Mouse (Mus musculus): ENCODE data around the gene Cdca5. TPM values are rescaled to one million over a fixed set of nuclear protein-coding genes. Genes with fewer than 3 reads are reported as not detected.

The Cdca5 gene
- polyA plus RNA-seq, 1 experiment, result 13.1 TPM

DNA sequence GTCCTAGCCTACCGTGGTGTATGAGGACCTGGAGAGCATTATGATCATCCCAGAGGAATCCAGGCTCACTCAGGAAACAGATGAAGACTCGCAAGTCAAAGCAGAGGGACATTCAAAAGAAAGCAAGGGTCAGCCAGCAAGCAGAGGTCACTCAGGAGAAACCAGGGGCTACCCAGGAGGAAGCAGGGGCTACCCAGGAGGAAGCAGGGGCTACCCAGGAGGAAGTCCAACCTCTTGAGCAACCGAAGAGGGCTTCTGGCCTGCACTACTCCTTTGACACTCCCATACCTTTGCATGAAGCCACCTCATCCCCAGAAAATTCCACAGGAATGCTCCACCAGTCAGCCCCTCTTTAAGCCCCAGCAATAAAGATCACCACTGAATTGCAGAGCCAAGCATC is 13.1 kb downstream of the Cdca5 start:
- Histone ChIP-seq H3K27ac (ENCODE audit: insufficient read depth, low read depth, low read length) (no peak overlapping the region), H3K4me3 (ENCODE audit: insufficient read depth, low read length) (no peak overlapping the region), H3K4me1 (ENCODE audit: control insufficient read depth, insufficient read depth, low read length) (peaks cover 21% of the 10 kb centered on the region)
- no peak for TF ChIP-seq CTCF (IDR thresholded peaks at IDR 0.05; ENCODE audit: low read depth, low read length)
- no peak for TF ChIP-seq POLR2A (IDR thresholded peaks at IDR 0.05; ENCODE audit: borderline replicate concordance, low read depth, low read length)

DNA sequence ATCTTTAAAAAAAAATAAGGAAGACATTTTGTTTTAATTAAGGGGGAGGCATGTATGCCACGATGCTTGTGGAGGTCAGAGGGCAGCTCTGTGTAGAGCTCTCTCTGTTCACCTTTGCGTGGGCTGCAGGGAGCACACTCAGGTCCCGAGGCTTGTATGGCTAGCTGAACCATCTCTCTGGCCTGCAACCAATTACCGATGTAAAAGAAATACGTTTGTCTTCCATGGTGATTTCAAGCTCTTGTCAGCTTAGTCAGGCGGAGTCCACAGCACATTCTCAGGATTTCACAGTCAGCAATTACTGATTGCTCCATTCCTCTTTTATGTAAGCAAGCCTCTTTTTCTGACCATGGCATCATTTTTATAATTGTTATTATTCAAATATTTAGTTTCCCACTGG is 16.4 kb downstream of the Cdca5 start:
- Histone ChIP-seq H3K4me3 (ENCODE audit: insufficient read depth, low read length) (no peak overlapping the region), H3K27ac (ENCODE audit: insufficient read depth, low read depth, low read length) (no peak overlapping the region), H3K4me1 (ENCODE audit: control insufficient read depth, insufficient read depth, low read length) (peaks cover 24% of the 10 kb centered on the region)
- TF ChIP-seq CTCF (IDR thresholded peaks at IDR 0.05; ENCODE audit: low read depth, low read length) (no peak), POLR2A (IDR thresholded peaks at IDR 0.05; ENCODE audit: borderline replicate concordance, low read depth, low read length) (no peak)

GRCm38 (mm10) chr19:6102169-6102853 is 17.5 kb downstream of the Cdca5 start:
- no peak overlapping the region for H3K4me3 ChIP-seq (ENCODE audit: insufficient read depth, low read length)
- H3K27ac ChIP-seq (ENCODE audit: insufficient read depth, low read depth, low read length), result no peak overlapping the region
- TF ChIP-seq POLR2A (IDR thresholded peaks at IDR 0.05; ENCODE audit: borderline replicate concordance, low read depth, low read length) (no peak), CTCF (IDR thresholded peaks at IDR 0.05; ENCODE audit: low read depth, low read length) (no peak)
- H3K4me1 ChIP-seq (ENCODE audit: control insufficient read depth, insufficient read depth, low read length), result peaks cover 21% of the 10 kb centered on the region

DNA sequence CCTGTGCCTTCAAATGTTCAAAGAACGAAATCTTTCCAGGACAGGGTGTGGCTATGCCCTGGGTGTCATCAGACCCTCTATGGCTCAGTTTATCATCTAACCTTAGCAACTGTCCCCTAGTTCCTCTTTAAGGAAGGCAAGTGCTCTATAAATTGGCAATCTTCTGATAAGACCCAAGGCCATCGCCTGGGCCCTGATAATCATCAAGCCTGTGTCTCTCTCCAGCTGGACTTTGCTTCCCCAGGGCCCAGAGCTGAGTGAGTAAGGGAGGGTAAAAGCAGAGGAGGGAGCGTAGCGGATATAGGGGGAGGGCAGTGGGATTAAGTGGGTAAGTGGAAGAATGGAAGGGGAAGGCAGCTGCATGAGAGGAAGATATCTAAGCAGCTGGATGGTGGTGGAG is 19.7 kb downstream of the Cdca5 start:
- H3K4me3 ChIP-seq (ENCODE audit: insufficient read depth, low read length), result no peak overlapping the region
- no peak overlapping the region for H3K27ac ChIP-seq (ENCODE audit: insufficient read depth, low read depth, low read length)
- peaks cover 3% of the 10 kb centered on the region for H3K4me1 ChIP-seq (ENCODE audit: control insufficient read depth, insufficient read depth, low read length)
- no peak for TF ChIP-seq POLR2A (IDR thresholded peaks at IDR 0.05; ENCODE audit: borderline replicate concordance, low read depth, low read length)
- TF ChIP-seq CTCF (IDR thresholded peaks at IDR 0.05; ENCODE audit: low read depth, low read length), result no peak

DNA sequence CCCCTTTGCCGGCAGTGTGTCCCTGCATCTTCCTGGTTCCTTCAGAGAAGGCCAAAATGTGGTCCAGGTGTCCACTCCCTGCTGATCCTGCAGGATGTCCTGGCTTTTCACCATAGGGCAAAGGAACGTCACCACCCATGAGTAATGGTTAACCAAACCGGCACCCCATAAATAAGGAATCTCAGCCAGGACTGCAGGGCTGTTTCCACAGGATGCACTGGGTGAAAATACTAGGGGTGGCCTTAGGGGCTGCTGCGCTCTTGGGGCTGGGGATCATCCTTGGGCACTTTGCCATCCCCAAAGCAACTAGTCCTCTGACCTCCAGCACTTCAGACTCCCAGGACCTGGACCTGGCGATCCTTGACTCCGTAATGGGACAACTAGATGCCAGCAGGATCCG is 20.8 kb downstream of the Cdca5 start, which contains the start of gene Naaladl1:
Gene Naaladl1, plus strand, starts transcription at position 197 of the 400 bp plus-strand sequence.
- Histone ChIP-seq H3K27ac (ENCODE audit: insufficient read depth, low read depth, low read length) (no peak within 1 kb of the TSS), H3K4me1 (ENCODE audit: control insufficient read depth, insufficient read depth, low read length) (0 out of 2 replicates have a peak, but pooled peaks cover 3% of the 10 kb centered on the region), H3K4me3 (ENCODE audit: insufficient read depth, low read length) (no peak within 1 kb of the TSS)
- TF ChIP-seq CTCF (IDR thresholded peaks at IDR 0.05; ENCODE audit: low read depth, low read length) (no peak), POLR2A (IDR thresholded peaks at IDR 0.05; ENCODE audit: borderline replicate concordance, low read depth, low read length) (no peak)

DNA sequence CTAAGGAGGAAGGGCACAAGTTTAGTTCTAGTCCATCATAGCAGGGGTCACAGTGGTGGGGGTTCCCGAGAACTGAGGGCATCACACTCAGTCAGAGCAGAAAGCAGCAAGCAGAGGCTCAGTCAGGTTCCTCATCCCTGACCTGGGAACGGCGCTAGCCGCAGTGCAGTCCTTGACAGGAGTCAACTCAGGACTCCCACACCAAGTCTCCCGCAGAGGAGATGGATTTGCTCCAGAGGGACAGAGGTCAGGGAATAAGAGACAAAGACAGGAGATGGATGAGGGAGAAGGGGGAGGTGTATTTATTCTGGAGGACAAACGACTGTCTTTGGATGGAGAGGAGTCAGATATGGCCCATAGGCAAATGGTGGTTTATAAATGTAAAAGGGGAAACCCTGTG is 28.3 kb downstream of the Cdca5 start:
- TF ChIP-seq POLR2A (IDR thresholded peaks at IDR 0.05; ENCODE audit: borderline replicate concordance, low read depth, low read length), result no peak
- TF ChIP-seq CTCF (IDR thresholded peaks at IDR 0.05; ENCODE audit: low read depth, low read length), result no peak
- H3K27ac ChIP-seq (ENCODE audit: insufficient read depth, low read depth, low read length), result no peak overlapping the region
- peaks cover 9% of the 10 kb centered on the region for H3K4me1 ChIP-seq (ENCODE audit: control insufficient read depth, insufficient read depth, low read length)
- H3K4me3 ChIP-seq (ENCODE audit: insufficient read depth, low read length), result no peak overlapping the region

DNA sequence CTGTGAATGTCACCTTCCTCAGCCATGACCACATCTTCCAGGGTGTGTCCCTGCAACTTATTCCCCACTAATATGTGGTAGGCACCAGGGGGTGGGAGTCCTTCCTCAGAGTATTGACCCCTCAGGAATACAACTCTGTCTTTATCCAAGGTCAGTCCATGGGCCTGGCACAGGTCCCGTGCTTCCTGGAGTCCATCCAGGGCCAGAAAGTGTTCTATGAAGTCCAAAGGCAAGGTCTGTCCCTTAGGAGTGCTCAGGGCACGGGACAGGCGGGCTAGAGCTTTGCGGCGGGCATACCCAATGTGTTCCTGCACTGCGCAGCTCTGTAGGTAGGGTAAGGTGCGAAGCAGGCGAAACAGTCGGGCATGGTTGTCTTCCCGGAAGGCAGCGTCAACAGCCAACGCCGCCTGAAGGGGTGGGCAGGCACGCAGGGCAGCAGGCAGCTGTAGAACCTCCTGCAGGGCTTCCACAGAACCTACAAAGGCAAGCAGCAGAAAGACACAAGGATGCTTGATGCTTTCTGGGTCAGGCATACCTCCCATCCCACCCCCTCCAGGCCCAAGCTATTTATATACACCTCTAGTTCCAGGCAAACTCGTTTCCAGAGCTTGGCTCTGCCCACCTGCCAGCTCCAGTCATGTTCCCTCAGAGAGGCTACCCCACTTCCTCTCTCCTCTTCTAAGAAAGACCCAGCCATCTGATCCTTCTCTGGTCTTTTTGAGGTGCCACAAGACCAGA is 31.5 kb downstream of the Cdca5 start:
- peaks cover 11% of the 10 kb centered on the region for H3K4me1 ChIP-seq (ENCODE audit: control insufficient read depth, insufficient read depth, low read length)
- no peak overlapping the region for H3K27ac ChIP-seq (ENCODE audit: insufficient read depth, low read depth, low read length)
- no peak for TF ChIP-seq POLR2A (IDR thresholded peaks at IDR 0.05; ENCODE audit: borderline replicate concordance, low read depth, low read length)
- TF ChIP-seq CTCF (IDR thresholded peaks at IDR 0.05; ENCODE audit: low read depth, low read length), result no peak
- peak overlapping the region; percentile 97; the same call in 1 of the 2 replicates for H3K4me3 ChIP-seq (ENCODE audit: insufficient read depth, low read length)

- TF ChIP-seq CTCF (IDR thresholded peaks at IDR 0.05; ENCODE audit: low read depth, low read length), result no peak
- no peak for TF ChIP-seq POLR2A (IDR thresholded peaks at IDR 0.05; ENCODE audit: borderline replicate concordance, low read depth, low read length)
- Histone ChIP-seq H3K4me3 (ENCODE audit: insufficient read depth, low read length) (peak overlapping the region; percentile 97), H3K27ac (ENCODE audit: insufficient read depth, low read depth, low read length) (peak overlapping the region; percentile 93), H3K4me1 (ENCODE audit: control insufficient read depth, insufficient read depth, low read length) (peaks cover 11% of the 10 kb centered on the region)
These were observed 32.7 kb downstream of the Cdca5 start for GRCm38 (mm10) chr19:6117346-6117985.

DNA sequence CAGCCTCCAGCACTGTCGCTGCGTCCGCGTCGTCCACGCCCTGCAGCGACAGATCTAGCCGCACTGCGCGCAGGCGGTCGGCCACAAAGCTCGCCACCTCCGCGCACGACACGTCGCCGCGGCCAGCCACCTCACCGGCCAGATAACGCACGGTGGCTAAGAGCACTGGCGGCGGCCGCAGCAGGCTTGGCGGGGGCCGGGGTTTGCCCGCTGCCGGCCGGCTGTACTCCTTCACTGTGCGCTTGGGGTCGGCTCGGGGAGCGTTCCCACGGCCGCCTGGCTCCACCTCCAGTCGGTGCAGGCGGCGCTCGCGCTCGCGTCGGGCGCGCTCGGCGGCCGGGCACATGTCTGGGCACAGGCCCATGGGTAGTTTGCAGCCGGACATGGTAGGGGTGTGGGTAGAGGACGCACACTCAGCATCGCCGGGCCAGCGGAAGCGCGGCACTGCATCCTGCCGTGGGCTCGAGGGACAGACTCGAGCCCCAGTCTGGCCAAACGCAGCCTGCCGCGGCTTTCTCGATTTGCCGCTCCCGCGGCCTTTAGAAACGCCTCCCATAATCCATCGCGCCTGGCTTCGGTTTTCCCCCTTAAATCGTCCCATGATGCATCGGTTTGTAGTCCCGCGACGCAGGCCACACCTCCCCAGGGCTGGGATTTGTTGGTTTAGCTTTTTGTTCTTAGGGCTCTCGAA is 33.3 kb downstream of the Cdca5 start, which contains the start of gene Sac3d1:
Gene Sac3d1, minus strand, starts transcription at position 665 of the 691 bp plus-strand sequence.
- Histone ChIP-seq H3K27ac (ENCODE audit: insufficient read depth, low read depth, low read length) (peak within 1 kb of the TSS; percentile 93), H3K4me3 (ENCODE audit: insufficient read depth, low read length) (peak within 1 kb of the TSS; percentile 97), H3K4me1 (ENCODE audit: control insufficient read depth, insufficient read depth, low read length) (peaks cover 11% of the 10 kb centered on the region)
- TF ChIP-seq CTCF (IDR thresholded peaks at IDR 0.05; ENCODE audit: low read depth, low read length), result no peak
- 0 out of 2 replicates have a peak, but pooled peaks have one; percentile 71 for TF ChIP-seq POLR2A (IDR thresholded peaks at IDR 0.05; ENCODE audit: borderline replicate concordance, low read depth, low read length)

Measured in bone marrow macrophage, adult 2 months (primary cell).